8 mouse cellular contexts compared by ENCODE assay signal in genomic region chr16:58728176-58728671, GRCm38 (mm10). TPM values are rescaled to one million over a fixed set of nuclear protein-coding genes. Genes with fewer than 3 reads are reported as not detected.
DNase-seq lines count a peak whose midpoint lies in the region; ATAC-seq and TF ChIP-seq lines count a peak whose summit lies in the region.

No protein-coding gene starts in this region.

- under 1% methylated on average over 31 of the region's 31 CpGs for WGBS in lung, embryonic 14.5 days
- WGBS in limb, embryonic 15.5 days: under 1% methylated on average over 24 of the region's 31 CpGs
- under 1% methylated on average over 31 of the region's 31 CpGs for WGBS in small intestine, adult 2 months

- ATAC-seq in lung, embryonic 14.5 days (ENCODE audit: insufficient read depth): peak; percentile 94
- peak; percentile 71 for ATAC-seq in erythroid progenitor cell, adult 5-6 weeks (replicated peaks; ENCODE audit: low FRiP score, poor library complexity, severe bottlenecking)
- ATAC-seq in limb, embryonic 15.5 days (ENCODE audit: insufficient number of reproducible peaks, low FRiP score, low TSS enrichment, low read depth): peak; percentile 87

- no peaks in the 10 kb centered on the region for H3K9me3 ChIP-seq in lung, embryonic 14.5 days (ENCODE audit: low read depth, low read length)
- no peaks in the 10 kb centered on the region for H3K9me3 ChIP-seq in limb, embryonic 15.5 days

- H3K27me3 ChIP-seq in lung, embryonic 14.5 days (ENCODE audit: insufficient read depth, low read length): no peaks in the 10 kb centered on the region
- no peaks in the 10 kb centered on the region for H3K27me3 ChIP-seq in limb, embryonic 15.5 days
- H3K27me3 ChIP-seq in small intestine, adult 2 months (ENCODE audit: control insufficient read depth, insufficient read depth, low read length): no peaks in the 10 kb centered on the region

- no peaks in the 10 kb centered on the region for H3K4me1 ChIP-seq in lung, embryonic 14.5 days (ENCODE audit: insufficient read depth)
- H3K4me1 ChIP-seq in limb, embryonic 15.5 days: peaks cover 6% of the 10 kb centered on the region
- H3K4me1 ChIP-seq in small intestine, adult 2 months (ENCODE audit: control insufficient read depth, insufficient read depth, insufficient read length, low read length): no peaks in the 10 kb centered on the region

- H3K4me3 ChIP-seq in lung, embryonic 14.5 days (ENCODE audit: low read depth, low read length): peak overlapping the region; percentile 82
- H3K4me3 ChIP-seq in limb, embryonic 15.5 days: peak overlapping the region; percentile 74
- H3K4me3 ChIP-seq in small intestine, adult 2 months (ENCODE audit: low read depth, low read length): peak overlapping the region; percentile 65

- H3K4me2 ChIP-seq in lung, embryonic 14.5 days: peak overlapping the region; percentile 67
- peak overlapping the region; percentile 52 for H3K4me2 ChIP-seq in limb, embryonic 15.5 days

- H3K36me3 ChIP-seq in lung, embryonic 14.5 days (ENCODE audit: insufficient read depth): peaks cover 37% of the 10 kb centered on the region
- H3K36me3 ChIP-seq in limb, embryonic 15.5 days: peaks cover 34% of the 10 kb centered on the region
- peaks cover 21% of the 10 kb centered on the region for H3K36me3 ChIP-seq in small intestine, adult 2 months (ENCODE audit: control insufficient read depth, insufficient read depth, low read length)

- TF ChIP-seq POLR2A in small intestine, adult 2 months (IDR thresholded peaks at IDR 0.05; ENCODE audit: low read depth, low read length): no peak

- H3K27ac ChIP-seq in lung, embryonic 14.5 days (ENCODE audit: low read depth): peak overlapping the region; percentile 77
- H3K27ac ChIP-seq in limb, embryonic 15.5 days: peak overlapping the region; percentile 88
- peak overlapping the region; percentile 50; the same call in 1 of the 2 replicates for H3K27ac ChIP-seq in small intestine, adult 2 months (ENCODE audit: insufficient read depth, low read depth, low read length)

- peak; percentile 46 for DNase-seq in lung, embryonic 14.5 days
- DNase-seq in lung, postnatal 25 days (ENCODE audit: low spot score): no peak
- DNase-seq in adipocyte (ENCODE audit: low spot score): peak; percentile 78
- no peak for DNase-seq in thymus, postnatal 10 days (ENCODE audit: low spot score in 2 of 2)
- DNase-seq in B cell, adult 2 months: no peak

- H3K9ac ChIP-seq in lung, embryonic 14.5 days: peak overlapping the region; percentile 74
- H3K9ac ChIP-seq in limb, embryonic 15.5 days: peak overlapping the region; percentile 66

- TF ChIP-seq CTCF in lung, embryonic 14.5 days (IDR thresholded peaks at IDR 0.05; ENCODE audit: low read depth): no peak
- TF ChIP-seq CTCF in small intestine, adult 2 months (IDR thresholded peaks at IDR 0.05; ENCODE audit: extremely low read depth, insufficient read length, insufficient replicate concordance, low read depth, low read length): no peak

RNA-seq across cellular contexts. Expression of gene Cldnd1, which starts 0.5 kb away (rescaled TPM):
- 127 and 128 TPM in 2 replicates for polyA plus RNA-seq in lung, embryonic 14.5 days (2014; fragmentation: Nextera tagmentation; extraction: Ambion mirVana)
- total RNA-seq in erythroid progenitor cell, adult 5-6 weeks (2015; ENCODE audit: low replicate concordance): 27.2 and 30.6 TPM in 2 replicates
- 15.5 and 16.9 TPM in 2 replicates for total RNA-seq in erythroid progenitor cell, adult 5-6 weeks (2017; ENCODE audit: low replicate concordance)
- 138 and 147 TPM in 2 replicates for polyA plus RNA-seq in limb, embryonic 15.5 days (2015; fragmentation: Nextera tagmentation; extraction: Ambion mirVana)
- polyA plus RNA-seq in small intestine, adult 2 months (2012; rRNA removed): 28.0 and 43.0 TPM in 2 replicates

RNA-seq across cellular contexts. Expression of gene Gpr15, which starts 9.4 kb away (rescaled TPM):
- polyA plus RNA-seq in lung, embryonic 14.5 days (2014; fragmentation: Nextera tagmentation; extraction: Ambion mirVana): 0.11 TPM in 1 of 2 replicates, not detected in the other
- 1.1 TPM in 1 of 2 replicates, not detected in the other for total RNA-seq in erythroid progenitor cell, adult 5-6 weeks (2015; ENCODE audit: low replicate concordance)
- not detected in 2 replicates for total RNA-seq in erythroid progenitor cell, adult 5-6 weeks (2017; ENCODE audit: low replicate concordance)
- not detected in 2 replicates for polyA plus RNA-seq in limb, embryonic 15.5 days (2015; fragmentation: Nextera tagmentation; extraction: Ambion mirVana)
- polyA plus RNA-seq in small intestine, adult 2 months (2012; rRNA removed): 0.10 TPM in 1 of 2 replicates, not detected in the other

RNA-seq across cellular contexts. Expression of gene Olfr172, which starts 34.8 kb away (rescaled TPM):
- not detected in 2 replicates for polyA plus RNA-seq in lung, embryonic 14.5 days (2014; fragmentation: Nextera tagmentation; extraction: Ambion mirVana)
- total RNA-seq in erythroid progenitor cell, adult 5-6 weeks (2015; ENCODE audit: low replicate concordance): not detected in 2 replicates
- not detected in 2 replicates for total RNA-seq in erythroid progenitor cell, adult 5-6 weeks (2017; ENCODE audit: low replicate concordance)
- polyA plus RNA-seq in limb, embryonic 15.5 days (2015; fragmentation: Nextera tagmentation; extraction: Ambion mirVana): not detected in 2 replicates
- polyA plus RNA-seq in small intestine, adult 2 months (2012; rRNA removed): not detected in 2 replicates

RNA-seq across cellular contexts. Expression of gene Cpox, which starts 58.1 kb away (rescaled TPM):
- polyA plus RNA-seq in lung, embryonic 14.5 days (2014; fragmentation: Nextera tagmentation; extraction: Ambion mirVana): 22.7 and 23.7 TPM in 2 replicates
- total RNA-seq in erythroid progenitor cell, adult 5-6 weeks (2015; ENCODE audit: low replicate concordance): 1,198 and 1,327 TPM in 2 replicates
- 966 and 1,012 TPM in 2 replicates for total RNA-seq in erythroid progenitor cell, adult 5-6 weeks (2017; ENCODE audit: low replicate concordance)
- polyA plus RNA-seq in limb, embryonic 15.5 days (2015; fragmentation: Nextera tagmentation; extraction: Ambion mirVana): 25.3 and 30.0 TPM in 2 replicates
- polyA plus RNA-seq in small intestine, adult 2 months (2012; rRNA removed): 10.5 and 12.0 TPM in 2 replicates

Comparison
In these comparisons a context has a peak if more than half of its experiments do, and no peak if none do; other contexts are left out.
1. DNase-seq: peak in lung, embryonic 14.5 days (single experiment) and adipocyte (single experiment); none in lung, postnatal 25 days (single experiment), thymus, postnatal 10 days (0 of 2) and B cell, adult 2 months (0 of 2).
2. Peak in every context shown above with its lines, with median percentiles within 50 percentile points of each other: ATAC-seq, H3K27ac ChIP-seq and H3K4me3 ChIP-seq.